Mouse (Mus musculus) G1E (cell line): Measurements from ENCODE around the gene Gal3st4. TPM values are rescaled to one million over a fixed set of nuclear protein-coding genes. Genes with fewer than 3 reads are reported as not detected.

Experiments used
- ATAC-seq: 2 replicates; pipeline ENCODE4 v1.8.0; 2016; ENCODE audit warnings: mild to moderate bottlenecking; ENCODE audit not compliant: insufficient number of reproducible peaks, poor library complexity, low FRiP score, severe bottlenecking; ENCODE audit errors: extremely low read depth
- DNase-seq: peaks from one replicate; pipeline ENCODE4 v3.0.0; 2012; ENCODE audit warnings: low spot score
- H3K27me3 ChIP-seq: 2 replicates; pipeline ENCODE4 v1.6.1; 2012; ENCODE audit warnings: mild to moderate bottlenecking, low read length, inconsistent platforms; ENCODE audit not compliant: insufficient read depth
- H3K36me3 ChIP-seq: replicated peaks from 2 replicates; pipeline ENCODE3; 2012; ENCODE audit warnings: mild to moderate bottlenecking, inconsistent platforms
- H3K4me1 ChIP-seq: 2 replicates; pipeline ENCODE4 v1.6.1; 2012; ENCODE audit warnings: low read depth, low read length, inconsistent platforms, mixed read lengths; ENCODE audit not compliant: insufficient read depth
- H3K4me3 ChIP-seq: 2 replicates; pipeline ENCODE4 v1.5.1; 2012; ENCODE audit warnings: low read depth, mild to moderate bottlenecking, inconsistent platforms, low read length, moderate library complexity, mixed read lengths
- H3K9me3 ChIP-seq: replicated peaks from 2 replicates; pipeline ENCODE4 v1.6.1; 2012; ENCODE audit warnings: inconsistent platforms
- CTCF ChIP-seq: IDR thresholded peaks from 2 replicates; pipeline ENCODE4 v1.5.1; 2012; ENCODE audit warnings: low read depth, low read length, inconsistent platforms, mixed read lengths
- GATA1 ChIP-seq: IDR thresholded peaks from 2 replicates; pipeline ENCODE4 v1.6.1; 2012; ENCODE audit warnings: borderline replicate concordance, low read length, inconsistent platforms, mixed read lengths
- GATA2 ChIP-seq: IDR thresholded peaks from 2 replicates; pipeline ENCODE4 v1.6.1; 2012; ENCODE audit warnings: low read depth, low read length, inconsistent platforms, borderline replicate concordance
- POLR2AphosphoS5 ChIP-seq: IDR thresholded peaks from 2 replicates; pipeline ENCODE4 v1.6.1; 2012; ENCODE audit warnings: low read depth, low read length, inconsistent platforms; ENCODE audit not compliant: insufficient replicate concordance
- TAL1 ChIP-seq: conservative IDR thresholded peaks from 2 replicates; pipeline ENCODE4 v1.6.1; 2012; ENCODE audit warnings: low read depth, low read length, inconsistent platforms, mixed read lengths
- polyA plus RNA-seq: library from polyadenylated mRNA; stranded (reverse); fragments of >175 nt; gene quantifications from 2 replicates; pipeline ENCODE4 v1.2.3, GENCODE M21; 2012
- total RNA-seq, 2 experiments: library from RNA; stranded (forward) in 1 of 2; stranded (reverse) in 1 of 2; fragments of 200-1000 nt in 1 of 2; fragments of >200 nt in 1 of 2; fragmentation: Nextera tagmentation in 1 of 2; gene quantifications; 2 replicates each; pipeline ENCODE4 v1.2.3; 2014 to 2017

The Gal3st4 gene
- total and polyA plus RNA-seq, 3 experiments: 0.27 TPM; not detected in 2

- ATAC-seq (no peak), DNase-seq (no peak)
- H3K4me3 ChIP-seq: peak overlapping the region; percentile 69; the same call in 1 of the 2 replicates
- TF ChIP-seq GATA1 (no peak), GATA2 (no peak)
- H3K36me3 ChIP-seq: peaks cover 65% of the 10 kb centered on the region
- no peaks in the 10 kb centered on the region for H3K9me3 ChIP-seq
- no peaks in the 10 kb centered on the region for H3K27me3 ChIP-seq
- H3K4me1 ChIP-seq: peaks cover 86% of the 10 kb centered on the region
Observed at GRCm38 (mm10) chr5:138258542-138258941, 14.1 kb downstream of the Gal3st4 start.

GRCm38 (mm10) chr5:138258078-138258477 lies 14.6 kb downstream of the Gal3st4 start:
- ATAC-seq: no peak
- DNase-seq: no peak
- H3K27me3 ChIP-seq: no peaks in the 10 kb centered on the region
- no peak for TF ChIP-seq GATA1
- H3K4me1 ChIP-seq: peaks cover 84% of the 10 kb centered on the region
- H3K36me3 ChIP-seq: peaks cover 65% of the 10 kb centered on the region
- H3K9me3 ChIP-seq: 0 out of 2 replicates have a peak, but pooled peaks cover under 1% of the 10 kb centered on the region
- H3K4me3 ChIP-seq: no peak overlapping the region; the same call in 1 of the 2 replicates

DNA sequence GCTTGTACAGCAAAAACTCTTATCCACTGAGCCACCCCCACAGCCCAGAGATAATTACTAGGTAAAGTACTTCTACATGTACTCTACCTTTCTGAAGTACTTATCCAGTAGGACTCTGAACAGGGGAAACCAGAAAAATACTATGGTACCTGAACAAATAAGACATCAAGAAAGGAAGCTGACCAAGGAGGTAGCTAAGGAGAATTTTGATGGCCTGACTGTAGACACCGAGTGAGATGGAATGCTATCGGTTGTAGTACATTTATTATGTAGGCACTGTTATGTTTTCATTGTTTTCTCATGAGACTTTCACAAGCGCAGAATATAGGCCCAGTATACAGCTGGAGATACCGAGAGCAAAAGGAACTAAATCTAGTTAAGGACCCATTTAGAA lies 15.1 kb downstream of the Gal3st4 start:
- no peak overlapping the region; the same call in 1 of the 2 replicates for H3K4me3 ChIP-seq

DNA sequence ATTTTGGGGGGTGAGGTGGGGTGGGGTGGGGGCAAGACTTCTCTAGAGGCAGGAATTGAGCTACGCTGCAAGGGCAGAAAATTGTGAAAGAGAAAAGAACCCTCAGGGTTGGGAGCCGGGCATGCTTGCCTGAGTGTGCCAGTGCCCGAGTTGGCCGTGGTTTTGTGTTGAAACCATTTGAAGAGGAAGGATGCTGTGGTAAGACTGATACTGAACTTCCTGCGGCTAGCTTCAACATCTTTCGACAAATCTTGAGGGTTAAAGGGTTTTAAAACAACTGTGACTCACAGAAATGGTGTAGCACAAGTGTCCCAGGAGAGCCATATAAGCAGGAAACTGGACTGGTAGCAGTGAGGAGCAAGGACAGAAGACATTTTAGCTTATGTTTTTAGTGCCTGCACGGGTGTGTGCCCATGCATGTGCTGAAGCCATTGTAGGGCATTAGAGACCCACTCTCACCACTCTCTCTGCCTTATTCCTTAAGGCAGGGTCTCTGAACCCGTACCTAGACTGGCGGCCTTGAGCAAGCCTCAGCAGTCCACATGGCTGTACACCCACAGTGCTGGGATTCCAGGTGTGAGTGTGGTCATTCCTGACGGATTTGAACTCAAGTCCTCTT lies 15.6 kb downstream of the Gal3st4 start:
- Histone ChIP-seq H3K4me1 (peaks cover 74% of the 10 kb centered on the region), H3K36me3 (peaks cover 56% of the 10 kb centered on the region), H3K27me3 (no peaks in the 10 kb centered on the region), H3K4me3 (no peak overlapping the region; the same call in 1 of the 2 replicates), H3K9me3 (0 out of 2 replicates have a peak, but pooled peaks cover 3% of the 10 kb centered on the region)
- no peak for TF ChIP-seq POLR2AphosphoS5
- TF ChIP-seq GATA1: no peak
- no peak for TF ChIP-seq TAL1
- TF ChIP-seq GATA2: no peak
- TF ChIP-seq CTCF: no peak
- ATAC-seq: no peak
- no peak for DNase-seq

More for the DNA sequence above, 15.1 kb downstream of the Gal3st4 start:
- no peak for ATAC-seq
- Histone ChIP-seq H3K9me3 (0 out of 2 replicates have a peak, but pooled peaks cover 3% of the 10 kb centered on the region), H3K4me1 (peaks cover 80% of the 10 kb centered on the region), H3K36me3 (peaks cover 61% of the 10 kb centered on the region), H3K27me3 (no peaks in the 10 kb centered on the region)
- DNase-seq: no peak
- no peak for TF ChIP-seq TAL1
- no peak for TF ChIP-seq CTCF

DNA sequence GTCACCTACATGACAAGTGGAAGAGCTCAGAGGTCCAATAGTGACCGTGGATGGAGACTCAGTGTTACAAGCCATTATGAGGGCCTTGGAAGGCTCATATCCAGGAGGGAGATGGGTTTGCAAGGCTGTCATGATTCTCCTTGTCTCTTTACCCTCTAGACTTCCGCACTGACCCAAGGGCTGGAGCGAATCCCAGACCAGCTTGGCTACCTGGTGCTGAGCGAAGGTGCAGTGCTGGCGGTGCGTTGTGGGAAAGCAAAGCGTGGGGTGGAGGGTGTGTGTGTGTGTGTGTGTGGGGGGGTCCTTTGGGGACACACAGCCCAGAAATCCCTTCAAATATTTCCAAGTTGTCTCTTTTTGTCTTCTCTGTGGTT lies 16.6 kb downstream of the Gal3st4 start:
- TF ChIP-seq POLR2AphosphoS5 (no peak), CTCF (no peak), GATA2 (no peak), GATA1 (no peak), TAL1 (no peak)
- Histone ChIP-seq H3K27me3 (0 out of 2 replicates have a peak, but pooled peaks cover 2% of the 10 kb centered on the region), H3K4me3 (peak overlapping the region; percentile 74), H3K9me3 (0 out of 2 replicates have a peak, but pooled peaks cover 3% of the 10 kb centered on the region), H3K36me3 (peaks cover 46% of the 10 kb centered on the region), H3K4me1 (peaks cover 64% of the 10 kb centered on the region)
- no peak for DNase-seq
- no peak; the same call in 1 of the 2 replicates for ATAC-seq

DNA sequence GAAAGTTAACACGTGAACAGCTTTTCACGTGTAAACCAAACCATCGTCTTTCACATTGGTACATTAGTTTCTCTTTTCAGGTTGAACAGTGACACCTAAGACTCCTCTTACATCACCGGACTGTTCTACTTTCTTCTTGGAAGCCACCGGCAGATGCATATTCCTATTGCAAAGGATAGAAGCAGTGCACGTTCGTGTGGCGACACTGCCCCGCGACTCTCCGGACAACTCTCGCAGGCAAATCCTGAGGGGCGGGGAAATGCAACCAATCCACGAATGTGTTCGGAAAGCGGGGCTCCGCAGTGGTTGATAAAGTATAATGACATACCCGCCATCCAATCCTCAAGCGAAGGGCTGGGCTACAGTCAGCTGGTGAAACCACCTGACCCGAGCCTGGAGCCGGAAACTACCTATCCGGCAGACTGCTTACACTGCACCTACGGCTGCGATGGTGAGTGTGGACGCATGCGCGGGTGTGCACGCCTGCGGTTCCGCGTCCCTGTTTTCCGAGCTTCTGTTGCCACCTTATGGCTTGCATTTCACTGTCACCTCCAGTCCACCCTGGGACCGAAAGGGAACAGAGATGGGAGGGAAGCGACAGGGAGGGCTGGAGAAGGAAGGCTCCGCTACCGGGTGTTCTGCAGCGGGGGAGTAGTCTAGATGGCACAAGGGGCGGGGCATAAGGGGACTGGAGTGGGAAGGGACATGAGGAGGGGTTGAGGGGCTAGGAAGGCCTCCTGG lies 17.1 kb downstream of the Gal3st4 start, which contains the start of gene Lamtor4:
Gene Lamtor4 (plus strand): TSS at position 130 of the 741 bp plus-strand sequence.
- H3K4me1 ChIP-seq: peaks cover 59% of the 10 kb centered on the region
- ATAC-seq: peak; percentile 93

More for the DNA sequence above, 17.1 kb downstream of the Gal3st4 start, which contains the start of gene Lamtor4:
- TF ChIP-seq POLR2AphosphoS5 (no peak), GATA1 (no peak), GATA2 (no peak), CTCF (no peak), TAL1 (no peak)
- 0 out of 2 replicates have a peak, but pooled peaks cover 4% of the 10 kb centered on the region for H3K27me3 ChIP-seq
- H3K9me3 ChIP-seq: 0 out of 2 replicates have a peak, but pooled peaks cover 3% of the 10 kb centered on the region
- H3K36me3 ChIP-seq: peaks cover 43% of the 10 kb centered on the region
- peak; percentile 95 for DNase-seq
- peak within 1 kb of the TSS; percentile 74 for H3K4me3 ChIP-seq
